Mouse (Mus musculus) forebrain, embryonic 15.5 days (tissue): ENCODE measurements around the gene Lats1. TPM values are rescaled to one million over a fixed set of nuclear protein-coding genes. Genes with fewer than 3 reads are reported as not detected.

Experiments
- ATAC-seq: fragments of 200-750 bp; cut with Nextera tagmentation; replicated peaks from 2 replicates; pipeline ENCODE4 v1.8.0; 2017; ENCODE audit warnings: mild to moderate bottlenecking, moderate TSS enrichment, moderate library complexity
- H3K27ac ChIP-seq: fragments of 300-500 bp; sonication (generic); replicated peaks from 2 replicates; pipeline ENCODE4 v1.5.1; 2015; ENCODE audit warnings: mild to moderate bottlenecking, inconsistent platforms
- H3K27me3 ChIP-seq: fragments of 300-500 bp; sonication (generic); 2 replicates; pipeline ENCODE4 v1.6.1; 2015; ENCODE audit warnings: inconsistent platforms
- H3K36me3 ChIP-seq: fragments of 300-500 bp; sonication (generic); 2 replicates; pipeline ENCODE4 v1.6.1; 2015; ENCODE audit warnings: mild to moderate bottlenecking, inconsistent platforms
- H3K4me1 ChIP-seq: fragments of 300-500 bp; sonication (generic); 2 replicates; pipeline ENCODE4 v1.6.1; 2015; ENCODE audit warnings: inconsistent platforms
- H3K4me2 ChIP-seq: fragments of 300-500 bp; sonication (generic); replicated peaks from 2 replicates; pipeline ENCODE4 v1.6.1; 2015; ENCODE audit warnings: mild to moderate bottlenecking, inconsistent platforms
- H3K4me3 ChIP-seq: fragments of 300-500 bp; sonication (generic); 2 replicates; pipeline ENCODE4 v1.5.1; 2015; ENCODE audit warnings: mild to moderate bottlenecking, inconsistent platforms
- H3K9ac ChIP-seq: fragments of 300-500 bp; sonication (generic); replicated peaks from 2 replicates; pipeline ENCODE4 v1.6.1; 2015; ENCODE audit warnings: mild to moderate bottlenecking, inconsistent platforms
- H3K9me3 ChIP-seq: fragments of 300-500 bp; sonication (generic); 2 replicates; pipeline ENCODE4 v1.6.1; 2016; ENCODE audit warnings: inconsistent platforms
- WGBS: fragments of 180-500 bp; shearing (Covaris S2); methylation state at CpG from one replicate; pipeline ENCODE4 v1.1.7; 2015; ENCODE audit warnings: mixed read lengths; 5-methylcytosine and 5-hydroxymethylcytosine counted together
- polyA plus RNA-seq: library from polyadenylated mRNA; unstranded; fragments of >200 nt; fragmentation: Nextera tagmentation; extraction: Ambion mirVana; gene quantifications from 2 replicates; pipeline ENCODE4 v1.2.1, GENCODE M21; 2015

The Lats1 gene
- polyA plus RNA-seq, 1 experiment from 2014 or later = 10.8 TPM

DNA sequence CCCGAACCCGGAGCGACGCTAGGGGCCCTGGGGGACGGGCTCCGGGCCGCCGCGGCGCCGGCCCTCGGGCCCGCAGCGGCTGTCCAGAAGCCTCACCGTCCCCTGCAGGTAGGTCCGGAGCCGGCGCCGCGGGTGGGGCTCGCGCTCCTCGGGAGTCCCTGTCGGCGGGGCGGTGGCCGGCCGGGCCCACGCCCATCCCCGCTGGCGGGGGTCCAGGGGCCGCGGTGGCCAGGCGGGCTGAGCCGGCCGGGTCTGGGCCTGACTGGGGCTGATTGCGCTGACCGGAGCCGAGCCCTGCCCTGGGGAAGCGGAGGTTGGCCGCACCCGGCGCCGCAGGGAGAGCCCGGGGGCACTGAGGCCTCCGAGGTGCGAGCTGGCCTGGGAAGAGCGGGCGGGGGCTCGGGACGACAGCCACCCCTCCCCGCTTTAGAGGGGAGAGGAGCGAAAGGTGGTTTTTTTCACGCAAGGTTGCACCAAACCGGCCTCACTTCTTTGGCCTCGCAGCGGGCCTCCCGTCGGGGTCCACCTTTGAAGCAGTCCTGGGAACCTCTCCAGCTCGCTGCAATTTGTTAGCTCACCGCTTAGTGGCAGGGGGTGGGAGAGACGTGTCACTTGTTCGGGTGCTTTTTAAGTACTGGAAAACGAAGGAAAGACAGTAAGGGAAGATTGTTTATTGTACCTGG lies 470 bp downstream of the Lats1 start:
- H3K27me3 ChIP-seq = no peaks in the 10 kb centered on the region
- peak; percentile 85 for ATAC-seq

DNA sequence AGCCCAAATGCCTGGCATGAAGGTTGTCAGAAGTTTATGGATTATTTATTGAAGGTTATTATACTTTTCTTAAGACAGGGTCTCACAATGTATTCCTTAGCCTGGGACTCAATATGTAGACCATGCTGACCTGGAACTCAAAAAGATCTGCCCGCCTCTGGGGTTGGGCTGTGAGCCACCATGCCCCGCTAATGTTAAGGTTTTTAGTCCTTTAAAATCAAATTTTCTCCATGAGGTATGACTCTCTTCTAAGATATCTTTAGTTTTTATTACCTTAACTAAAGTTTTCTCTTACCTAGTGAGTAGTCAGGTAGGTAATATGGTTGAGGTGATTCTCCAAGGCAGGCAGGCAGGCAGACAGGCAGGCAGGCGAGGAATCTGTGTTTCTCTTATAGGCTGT lies 1.2 kb downstream of the Lats1 start:
- H3K9me3 ChIP-seq = no peaks in the 10 kb centered on the region
- H3K4me1 ChIP-seq = peaks cover 54% of the 10 kb centered on the region
- H3K9ac ChIP-seq = peak overlapping the region; percentile 98
- peak overlapping the region; percentile 73 for H3K4me2 ChIP-seq
- 55% methylated on average over 3 of the region's 3 CpGs for WGBS
- H3K27me3 ChIP-seq = no peaks in the 10 kb centered on the region
- no peak for ATAC-seq
- H3K27ac ChIP-seq = no peak overlapping the region
- peaks cover 19% of the 10 kb centered on the region for H3K36me3 ChIP-seq
- peak overlapping the region; percentile 100 for H3K4me3 ChIP-seq

More for the DNA sequence above, 470 bp downstream of the Lats1 start:
- Histone ChIP-seq H3K9me3 (no peaks in the 10 kb centered on the region), H3K4me1 (peaks cover 54% of the 10 kb centered on the region), H3K4me3 (peak overlapping the region; percentile 100), H3K27ac (peak overlapping the region; percentile 91), H3K4me2 (peak overlapping the region; percentile 73), H3K9ac (peak overlapping the region; percentile 98), H3K36me3 (peaks cover 25% of the 10 kb centered on the region)
- WGBS = under 1% methylated on average over 56 of the region's 64 CpGs

DNA sequence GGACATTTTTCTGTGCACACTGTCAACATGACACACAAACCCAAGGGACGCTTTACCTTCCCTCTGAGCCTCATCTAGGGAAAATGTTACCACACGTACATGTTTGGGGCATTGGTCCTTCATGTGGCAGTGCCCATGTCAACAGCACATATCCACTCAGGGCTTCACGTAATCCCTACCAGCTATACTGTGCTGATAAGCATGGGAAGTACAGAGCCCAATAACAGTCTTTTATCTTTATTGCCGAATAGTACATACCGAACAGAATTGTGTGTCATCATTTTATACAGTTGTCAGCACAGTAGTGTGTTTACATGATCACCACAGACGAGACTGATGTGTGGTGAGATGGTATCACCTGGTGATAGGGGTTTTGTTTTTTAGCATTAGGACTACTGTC lies 5.9 kb downstream of the Lats1 start:
- H3K36me3 ChIP-seq = peaks cover 6% of the 10 kb centered on the region
- 95% methylated on average over 6 of the region's 6 CpGs for WGBS
- H3K27me3 ChIP-seq = no peaks in the 10 kb centered on the region
- ATAC-seq = no peak
- no peaks in the 10 kb centered on the region for H3K9me3 ChIP-seq
- H3K9ac ChIP-seq = no peak overlapping the region
- no peak overlapping the region for H3K27ac ChIP-seq
- H3K4me1 ChIP-seq = peaks cover 27% of the 10 kb centered on the region
- H3K4me2 ChIP-seq = no peak overlapping the region
- no peak overlapping the region for H3K4me3 ChIP-seq

DNA sequence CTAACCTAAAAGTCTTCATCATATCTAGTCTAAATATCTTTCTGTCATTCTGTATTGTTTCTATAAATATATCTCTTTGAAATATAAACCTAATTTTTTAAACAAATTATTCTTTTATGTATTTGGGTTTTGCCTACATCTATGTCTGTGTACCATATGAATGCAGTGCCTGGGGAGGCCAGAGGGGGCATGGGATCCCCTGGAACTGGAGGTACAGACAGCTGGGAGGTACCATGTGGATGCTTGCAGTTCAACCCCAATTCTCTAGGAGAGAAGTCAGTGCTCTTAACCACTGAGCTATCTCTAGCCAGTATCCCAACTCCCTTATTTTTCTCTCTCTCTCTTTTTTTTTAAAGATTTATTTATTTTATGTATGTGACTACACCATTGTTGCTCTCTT lies 14.3 kb downstream of the Lats1 start:
- no peak for ATAC-seq
- H3K4me1 ChIP-seq = no peaks in the 10 kb centered on the region
- no peak overlapping the region for H3K4me2 ChIP-seq
- H3K36me3 ChIP-seq = peaks cover 76% of the 10 kb centered on the region
- no peaks in the 10 kb centered on the region for H3K9me3 ChIP-seq
- H3K4me3 ChIP-seq = no peak overlapping the region
- no peak overlapping the region for H3K27ac ChIP-seq
- H3K9ac ChIP-seq = no peak overlapping the region
- no peaks in the 10 kb centered on the region for H3K27me3 ChIP-seq

DNA sequence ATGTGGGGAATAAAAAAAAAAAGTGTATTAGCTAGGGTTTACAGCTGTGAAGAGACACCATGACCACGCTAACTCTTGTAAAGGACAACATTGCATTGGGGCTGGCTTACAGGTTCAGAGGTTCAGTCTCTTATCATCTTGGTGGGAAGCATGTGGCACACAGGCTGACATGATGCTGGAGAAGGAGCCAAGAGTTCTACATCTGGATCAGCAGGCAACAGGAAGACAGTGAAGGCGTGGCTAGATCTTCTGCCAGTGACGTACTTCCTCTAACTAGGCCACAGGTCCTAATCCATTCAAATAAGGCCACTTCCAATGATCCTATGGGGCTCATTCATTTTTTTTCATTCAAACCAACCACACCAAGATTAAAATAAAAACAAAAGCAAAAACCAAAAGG lies 19.1 kb downstream of the Lats1 start:
- H3K9me3 ChIP-seq = no peaks in the 10 kb centered on the region

DNA sequence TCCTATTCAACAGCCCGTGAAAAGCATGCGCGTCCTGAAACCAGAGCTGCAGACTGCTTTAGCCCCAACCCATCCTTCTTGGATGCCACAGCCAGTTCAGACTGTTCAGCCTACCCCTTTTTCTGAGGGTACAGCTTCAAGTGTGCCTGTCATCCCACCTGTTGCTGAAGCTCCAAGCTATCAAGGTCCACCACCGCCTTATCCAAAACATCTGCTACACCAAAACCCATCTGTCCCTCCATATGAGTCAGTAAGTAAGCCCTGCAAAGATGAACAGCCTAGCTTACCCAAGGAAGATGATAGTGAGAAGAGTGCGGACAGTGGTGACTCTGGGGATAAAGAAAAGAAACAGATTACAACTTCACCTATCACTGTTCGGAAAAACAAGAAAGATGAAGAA lies 21.6 kb downstream of the Lats1 start:
- Histone ChIP-seq H3K4me1 (no peaks in the 10 kb centered on the region), H3K9me3 (no peaks in the 10 kb centered on the region), H3K27ac (no peak overlapping the region), H3K9ac (no peak overlapping the region), H3K36me3 (peaks cover 82% of the 10 kb centered on the region), H3K27me3 (no peaks in the 10 kb centered on the region), H3K4me2 (no peak overlapping the region), H3K4me3 (no peak overlapping the region)
- ATAC-seq = no peak
- 94% methylated on average over 6 of the region's 6 CpGs for WGBS

More for the DNA sequence above, 19.1 kb downstream of the Lats1 start:
- Histone ChIP-seq H3K4me1 (no peaks in the 10 kb centered on the region), H3K4me3 (no peak overlapping the region), H3K27ac (no peak overlapping the region), H3K27me3 (no peaks in the 10 kb centered on the region), H3K36me3 (peaks cover 85% of the 10 kb centered on the region), H3K4me2 (no peak overlapping the region), H3K9ac (no peak overlapping the region)
- WGBS = 88% methylated on average over 3 of the region's 3 CpGs
- ATAC-seq = no peak

DNA sequence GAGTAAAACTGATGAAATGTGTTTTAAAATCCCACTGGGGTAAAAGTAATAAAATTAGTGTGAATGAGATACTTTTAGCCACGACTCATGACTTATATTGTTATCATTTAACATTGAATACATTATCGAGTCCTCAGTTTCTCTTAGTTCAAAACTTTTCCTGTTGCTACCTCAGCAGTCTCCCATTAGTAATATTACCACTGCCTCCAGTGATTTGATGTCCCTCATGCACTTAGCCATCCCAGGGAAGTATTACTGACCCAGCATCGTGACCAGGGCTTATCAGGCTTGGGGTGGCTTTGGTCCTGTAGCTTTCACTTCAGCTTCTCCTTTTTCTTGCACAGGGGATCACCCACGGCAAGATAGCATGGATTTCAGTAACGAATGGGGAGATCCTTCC lies 29.1 kb downstream of the Lats1 start:
- no peaks in the 10 kb centered on the region for H3K27me3 ChIP-seq
- no peaks in the 10 kb centered on the region for H3K9me3 ChIP-seq
- H3K36me3 ChIP-seq = peaks cover 64% of the 10 kb centered on the region
- no peak overlapping the region for H3K4me3 ChIP-seq
- no peak for ATAC-seq
- no peaks in the 10 kb centered on the region for H3K4me1 ChIP-seq
- WGBS = 91% methylated on average over 5 of the region's 5 CpGs
- no peak overlapping the region for H3K4me2 ChIP-seq
- H3K9ac ChIP-seq = no peak overlapping the region
- H3K27ac ChIP-seq = no peak overlapping the region

DNA sequence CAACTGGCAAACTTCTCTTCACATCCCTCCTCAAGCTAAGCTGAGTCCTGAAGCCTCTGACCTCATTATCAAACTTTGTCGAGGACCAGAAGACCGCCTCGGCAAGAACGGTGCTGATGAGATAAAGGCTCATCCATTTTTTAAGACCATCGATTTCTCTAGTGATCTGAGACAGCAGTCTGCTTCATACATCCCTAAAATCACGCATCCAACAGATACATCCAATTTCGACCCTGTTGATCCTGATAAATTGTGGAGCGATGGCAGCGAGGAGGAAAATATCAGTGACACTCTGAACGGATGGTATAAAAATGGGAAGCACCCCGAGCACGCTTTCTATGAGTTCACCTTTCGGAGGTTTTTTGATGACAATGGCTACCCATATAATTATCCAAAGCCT lies 31.5 kb downstream of the Lats1 start:
- Histone ChIP-seq H3K4me3 (no peak overlapping the region), H3K27ac (no peak overlapping the region), H3K4me2 (no peak overlapping the region), H3K36me3 (peaks cover 54% of the 10 kb centered on the region), H3K27me3 (no peaks in the 10 kb centered on the region), H3K4me1 (no peaks in the 10 kb centered on the region), H3K9ac (no peak overlapping the region), H3K9me3 (no peaks in the 10 kb centered on the region)
- ATAC-seq = no peak
- WGBS = 94% methylated on average over 13 of the region's 13 CpGs

DNA sequence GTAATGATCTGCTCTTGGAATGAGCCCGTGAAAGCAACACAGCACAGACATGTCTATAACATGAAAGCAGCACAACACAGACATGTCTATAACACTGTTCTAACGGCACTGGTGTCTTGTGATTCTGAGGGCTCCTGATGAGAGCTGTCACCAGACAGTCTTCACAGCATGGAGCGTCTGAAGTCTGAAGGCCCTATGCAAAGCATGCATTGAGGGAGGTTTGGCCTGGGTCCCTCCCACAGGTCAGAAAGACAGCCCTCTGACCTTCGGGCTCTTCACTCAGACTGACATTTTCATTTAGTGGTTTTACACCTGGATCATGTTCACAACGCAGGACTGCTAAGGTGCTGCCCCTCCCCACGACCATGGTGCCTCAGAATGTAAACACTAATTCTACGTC lies 34.0 kb downstream of the Lats1 start:
- 0 out of 2 replicates have a peak, but pooled peaks have one; percentile 8 for ATAC-seq
- H3K4me3 ChIP-seq = no peak overlapping the region
- no peak overlapping the region for H3K9ac ChIP-seq
- H3K4me2 ChIP-seq = no peak overlapping the region
- no peaks in the 10 kb centered on the region for H3K4me1 ChIP-seq
- 81% methylated on average over 7 of the region's 7 CpGs for WGBS
- no peak overlapping the region for H3K27ac ChIP-seq
- H3K9me3 ChIP-seq = no peaks in the 10 kb centered on the region
- no peaks in the 10 kb centered on the region for H3K27me3 ChIP-seq
- peaks cover 44% of the 10 kb centered on the region for H3K36me3 ChIP-seq

DNA sequence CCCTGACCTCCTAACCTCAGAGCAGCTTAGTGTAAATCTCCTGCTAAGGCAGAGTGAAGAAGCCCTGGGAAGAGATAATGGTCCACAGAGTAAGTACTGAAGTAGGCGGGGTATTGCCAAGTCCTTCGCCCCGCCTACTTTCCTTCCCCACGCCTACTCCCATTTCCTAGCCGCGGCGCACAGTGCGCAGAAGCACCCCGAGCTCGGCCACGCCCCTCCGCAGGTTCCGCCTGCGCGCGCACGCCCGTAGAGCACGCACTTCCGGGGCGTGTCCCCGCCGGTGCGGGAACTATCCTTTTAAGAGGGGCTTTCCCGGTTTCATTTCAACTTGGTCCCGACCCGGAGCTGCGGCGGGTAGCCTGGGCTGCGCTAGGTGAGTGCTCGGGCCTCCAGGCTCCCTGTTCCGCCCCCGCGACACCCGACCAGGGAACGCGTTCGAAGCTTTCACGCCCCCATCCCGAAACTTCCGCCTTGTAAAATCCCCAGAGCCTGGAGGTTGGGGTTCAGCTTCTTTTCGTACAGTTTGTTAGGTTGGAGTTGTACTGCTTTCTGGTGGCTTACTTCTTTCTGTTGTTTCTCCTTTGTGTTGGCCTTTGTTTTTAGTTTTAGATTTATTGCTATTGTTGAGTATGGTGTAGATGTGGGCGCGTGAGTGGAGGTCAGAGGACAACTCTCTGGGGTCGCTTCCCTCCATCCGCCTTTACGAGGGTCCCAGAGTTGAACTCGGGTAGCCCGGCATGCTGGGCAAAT lies 44.9 kb downstream of the Lats1 start, which contains the start of gene Katna1:
TSS of gene Katna1 (plus strand) at position 250 of the 750 bp plus-strand sequence.
- peak within 1 kb of the TSS; percentile 82 for H3K4me3 ChIP-seq
- peak within 1 kb of the TSS; percentile 75 for H3K27ac ChIP-seq
- peak; percentile 98 for ATAC-seq
- under 1% methylated on average over 49 of the region's 49 CpGs for WGBS
- H3K9me3 ChIP-seq = no peaks in the 10 kb centered on the region
- no peaks in the 10 kb centered on the region for H3K27me3 ChIP-seq
- peak within 1 kb of the TSS; percentile 63 for H3K4me2 ChIP-seq
- H3K9ac ChIP-seq = peak within 1 kb of the TSS; percentile 79
- peaks cover 17% of the 10 kb centered on the region for H3K4me1 ChIP-seq
- no peaks in the 10 kb centered on the region for H3K36me3 ChIP-seq

DNA sequence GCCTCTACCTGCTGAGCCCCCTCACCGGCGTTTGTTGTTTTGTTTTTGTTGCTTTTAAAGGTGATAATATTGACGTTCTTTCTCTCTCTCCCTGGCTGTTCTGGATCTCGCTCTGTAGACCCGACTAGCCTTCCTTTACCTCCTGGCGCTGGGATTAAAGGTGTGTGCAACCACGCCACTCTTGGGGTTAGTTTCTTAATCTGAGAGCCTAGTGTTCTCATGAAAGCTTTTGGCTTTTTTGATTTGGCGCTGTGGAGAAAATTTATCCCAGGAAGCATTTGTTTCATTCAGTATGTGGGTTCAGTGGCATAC lies 45.4 kb downstream of the Lats1 start:
- Histone ChIP-seq H3K9me3 (no peaks in the 10 kb centered on the region), H3K27me3 (no peaks in the 10 kb centered on the region), H3K9ac (peak overlapping the region; percentile 79), H3K36me3 (no peaks in the 10 kb centered on the region), H3K4me1 (peaks cover 18% of the 10 kb centered on the region), H3K4me3 (peak overlapping the region; percentile 82), H3K27ac (0 out of 2 replicates have a peak overlapping the region, but pooled peaks have one; percentile 75), H3K4me2 (peak overlapping the region; percentile 63)
- 0% methylated on average over 8 of the region's 8 CpGs for whole genome bisulfite sequencing
- no peak for ATAC-seq

DNA sequence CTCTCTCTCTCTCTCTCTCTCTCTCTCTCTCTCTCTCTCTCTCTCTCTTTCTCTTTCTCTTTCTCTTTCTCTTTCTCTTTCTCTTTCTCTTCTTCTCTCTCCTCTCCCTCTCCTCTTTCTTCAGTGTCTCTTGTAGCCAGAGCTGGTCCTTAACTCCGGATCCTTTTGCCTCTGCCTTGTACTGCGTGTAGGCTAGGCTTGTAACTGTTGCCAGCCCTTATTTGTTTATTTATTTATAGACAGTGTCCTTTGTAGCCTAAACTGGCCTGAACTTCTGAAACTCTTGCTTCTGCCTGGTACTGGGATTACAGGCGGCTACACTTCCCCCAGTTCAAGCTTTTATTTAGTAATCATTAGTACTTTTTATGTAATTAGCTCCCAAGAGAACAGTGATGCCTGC lies 46.0 kb downstream of the Lats1 start:
- H3K4me1 ChIP-seq = peaks cover 21% of the 10 kb centered on the region
- no peak for ATAC-seq
- no peaks in the 10 kb centered on the region for H3K27me3 ChIP-seq
- no peaks in the 10 kb centered on the region for H3K9me3 ChIP-seq
- H3K9ac ChIP-seq = no peak overlapping the region
- H3K4me3 ChIP-seq = peak overlapping the region; percentile 23
- peak overlapping the region; percentile 63 for H3K4me2 ChIP-seq
- no peaks in the 10 kb centered on the region for H3K36me3 ChIP-seq
- 22% methylated on average over 3 of the region's 3 CpGs for WGBS
- H3K27ac ChIP-seq = no peak overlapping the region
